Mouse (Mus musculus) heart, adult 2 months (tissue): ENCODE results near the gene Mterf4.

ENCODE experiments used
- CTCF ChIP-seq: fragments of 200-600 bp; IDR thresholded peaks from 2 replicates; pipeline ENCODE4 v1.8.1; 2022; ENCODE audit warnings: antibody characterized with exemption, mild to moderate bottlenecking, moderate library complexity
- POLR2A ChIP-seq: fragments of 200-500 bp; IDR thresholded peaks from 2 replicates; pipeline ENCODE4 v1.6.1; 2011; ENCODE audit warnings: mild to moderate bottlenecking, low read depth, low read length, control low read depth; ENCODE audit not compliant: insufficient read depth

- TF ChIP-seq CTCF, result no peak
- no peak for TF ChIP-seq POLR2A
Measured at GRCm38 (mm10) chr1:93267207-93267606, 38.5 kb downstream of the Mterf4 start.
